Mouse (Mus musculus): Measurements from ENCODE around the gene Tmem200a. TPM values are rescaled to one million over a fixed set of nuclear protein-coding genes. Genes with fewer than 3 reads are reported as not detected.

The Tmem200a gene
- polyA plus RNA-seq, 1 experiment from 2014 or later: 34.3 TPM

DNA sequence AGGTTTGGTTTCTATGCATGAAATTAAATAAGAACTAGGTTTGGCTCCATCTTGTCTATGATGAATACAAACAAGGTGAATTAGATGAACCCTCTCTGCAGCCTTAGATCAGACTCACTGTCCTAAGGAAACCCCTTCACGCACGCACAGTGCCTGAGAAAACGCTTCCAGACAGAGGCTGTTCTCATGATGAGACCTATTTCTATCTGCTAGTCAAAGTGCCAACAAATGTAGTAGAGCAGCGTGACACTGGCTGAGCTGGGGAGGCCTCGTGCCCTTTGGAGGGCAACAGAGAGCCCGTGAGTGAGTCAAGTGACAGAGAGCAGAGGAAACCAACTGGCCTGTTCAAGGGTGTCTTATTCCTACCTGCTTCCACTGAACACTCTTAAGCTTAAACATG lies 73.4 kb downstream of the Tmem200a start:
- no peak for ATAC-seq
- H3K9ac ChIP-seq (ENCODE audit: low read depth, low read length): no peak overlapping the region
- H3K36me3 ChIP-seq (ENCODE audit: control insufficient read depth, insufficient read depth, low read length): no peaks in the 10 kb centered on the region
- H3K27me3 ChIP-seq (ENCODE audit: control insufficient read depth, insufficient read depth, low read depth, low read length): no peaks in the 10 kb centered on the region
- no peak overlapping the region for H3K4me2 ChIP-seq (ENCODE audit: low read length)
- no peaks in the 10 kb centered on the region for H3K9me3 ChIP-seq (replicated peaks; ENCODE audit: control insufficient read depth, low read length, poor library complexity, severe bottlenecking)
- WGBS: 89% methylated on average over 6 of the region's 6 CpGs
- H3K4me3 ChIP-seq (ENCODE audit: low read depth, low read length): no peak overlapping the region
- H3K27ac ChIP-seq (ENCODE audit: low read length): no peak overlapping the region
- no peaks in the 10 kb centered on the region for H3K4me1 ChIP-seq (ENCODE audit: control insufficient read depth, insufficient read depth, low read length)

DNA sequence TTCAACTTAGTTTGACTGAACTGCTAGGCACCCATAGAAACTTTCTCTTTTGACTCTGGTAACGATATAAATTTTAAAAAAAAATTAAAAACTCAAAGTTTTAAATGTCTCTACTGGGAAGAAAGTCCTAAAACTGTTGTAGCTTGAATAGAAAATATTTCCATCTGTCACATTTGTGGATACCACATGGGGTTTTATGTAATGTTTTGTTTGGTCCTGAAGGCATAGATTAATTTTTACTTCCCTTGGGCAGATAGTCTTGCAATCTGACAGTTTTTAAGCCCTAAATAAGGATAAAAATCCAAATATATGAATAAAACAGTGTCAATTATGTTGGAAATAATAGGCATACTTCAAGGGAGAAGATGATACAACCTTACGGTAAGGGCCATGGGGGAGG lies 78.0 kb downstream of the Tmem200a start:
- H3K9me3 ChIP-seq (replicated peaks; ENCODE audit: control insufficient read depth, low read length, poor library complexity, severe bottlenecking): no peaks in the 10 kb centered on the region
- no peaks in the 10 kb centered on the region for H3K27me3 ChIP-seq (ENCODE audit: control insufficient read depth, insufficient read depth, low read depth, low read length)
- H3K9ac ChIP-seq (ENCODE audit: low read depth, low read length): no peak overlapping the region
- H3K4me1 ChIP-seq (ENCODE audit: control insufficient read depth, insufficient read depth, low read length): no peaks in the 10 kb centered on the region
- no peak for ATAC-seq
- no peaks in the 10 kb centered on the region for H3K36me3 ChIP-seq (ENCODE audit: control insufficient read depth, insufficient read depth, low read length)
- WGBS: 88% methylated on average over 2 of the region's 2 CpGs
- no peak overlapping the region for H3K4me3 ChIP-seq (ENCODE audit: low read depth, low read length)
- no peak overlapping the region for H3K4me2 ChIP-seq (ENCODE audit: low read length)
- no peak overlapping the region for H3K27ac ChIP-seq (ENCODE audit: low read length)

DNA sequence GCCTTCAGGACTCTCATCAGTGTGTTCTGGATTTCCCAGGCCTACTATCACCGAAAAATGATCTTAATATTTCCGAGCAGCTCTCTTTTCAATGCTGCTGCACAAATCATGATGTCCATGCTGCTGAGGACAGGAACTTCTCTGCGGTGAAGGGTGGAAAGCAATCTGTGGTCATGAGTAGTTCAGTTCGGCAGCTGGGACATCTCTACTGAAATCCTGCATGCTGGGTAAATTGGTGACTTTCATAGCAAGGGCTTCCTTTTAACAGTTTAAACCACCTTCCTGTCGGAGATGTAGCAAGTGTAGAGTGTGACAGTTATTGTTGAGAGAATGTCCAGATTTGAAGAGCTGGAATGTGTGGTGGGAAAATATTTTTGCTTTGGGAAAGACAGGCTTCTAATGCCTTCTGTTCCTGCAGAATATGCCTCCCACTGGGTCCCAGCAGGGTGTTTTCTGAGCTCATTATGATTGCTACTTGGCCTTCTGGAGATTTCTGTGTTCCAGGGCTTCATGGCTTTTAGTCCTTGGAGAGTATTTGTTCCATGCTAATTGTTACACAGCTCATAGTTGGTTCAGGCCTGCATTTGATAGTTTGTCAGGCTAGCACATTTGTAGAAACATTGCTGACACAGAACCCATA lies 79.4 kb downstream of the Tmem200a start:
- H3K4me2 ChIP-seq (ENCODE audit: low read length): no peak overlapping the region

DNA sequence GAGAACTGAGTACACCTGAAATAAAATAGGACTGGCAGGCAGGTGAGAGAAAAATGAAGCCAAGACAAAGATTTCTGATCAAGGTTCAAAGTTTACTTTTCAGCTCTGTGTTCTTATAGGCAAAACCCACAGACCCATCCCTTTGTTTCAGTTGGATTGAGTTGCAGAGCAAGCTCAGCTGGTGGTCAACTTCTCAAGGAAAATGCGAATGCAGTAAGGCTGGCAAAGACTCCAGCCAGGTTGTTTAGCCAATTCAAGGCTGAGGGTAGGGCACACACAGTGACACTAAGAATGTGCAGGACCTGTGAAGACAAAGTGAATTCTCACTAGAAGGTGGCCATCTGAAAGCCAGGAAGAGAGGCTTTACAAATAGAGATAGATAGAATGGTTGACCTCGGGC lies 94.8 kb downstream of the Tmem200a start:
- no peak overlapping the region for H3K27ac ChIP-seq (ENCODE audit: low read length)
- H3K4me1 ChIP-seq (ENCODE audit: control insufficient read depth, insufficient read depth, low read length): no peaks in the 10 kb centered on the region
- H3K36me3 ChIP-seq (ENCODE audit: control insufficient read depth, insufficient read depth, low read length): no peaks in the 10 kb centered on the region
- no peaks in the 10 kb centered on the region for H3K27me3 ChIP-seq (ENCODE audit: control insufficient read depth, insufficient read depth, low read depth, low read length)
- H3K9ac ChIP-seq (ENCODE audit: low read depth, low read length): no peak overlapping the region
- WGBS: 60% methylated on average over 2 of the region's 2 CpGs
- H3K4me3 ChIP-seq (ENCODE audit: low read depth, low read length): no peak overlapping the region
- H3K9me3 ChIP-seq (replicated peaks; ENCODE audit: control insufficient read depth, low read length, poor library complexity, severe bottlenecking): no peaks in the 10 kb centered on the region; the same call in 1 of the 2 replicates
- ATAC-seq: no peak
- H3K4me2 ChIP-seq (ENCODE audit: low read length): no peak overlapping the region

More for the DNA sequence above, 79.4 kb downstream of the Tmem200a start:
- 81% methylated on average over 5 of the region's 5 CpGs for WGBS
- no peak for ATAC-seq
- Histone ChIP-seq H3K27me3 (ENCODE audit: control insufficient read depth, insufficient read depth, low read depth, low read length) (no peaks in the 10 kb centered on the region), H3K4me3 (ENCODE audit: low read depth, low read length) (no peak overlapping the region), H3K9me3 (replicated peaks; ENCODE audit: control insufficient read depth, low read length, poor library complexity, severe bottlenecking) (no peaks in the 10 kb centered on the region), H3K27ac (ENCODE audit: low read length) (no peak overlapping the region), H3K4me1 (ENCODE audit: control insufficient read depth, insufficient read depth, low read length) (no peaks in the 10 kb centered on the region), H3K9ac (ENCODE audit: low read depth, low read length) (no peak overlapping the region), H3K36me3 (ENCODE audit: control insufficient read depth, insufficient read depth, low read length) (no peaks in the 10 kb centered on the region)

DNA sequence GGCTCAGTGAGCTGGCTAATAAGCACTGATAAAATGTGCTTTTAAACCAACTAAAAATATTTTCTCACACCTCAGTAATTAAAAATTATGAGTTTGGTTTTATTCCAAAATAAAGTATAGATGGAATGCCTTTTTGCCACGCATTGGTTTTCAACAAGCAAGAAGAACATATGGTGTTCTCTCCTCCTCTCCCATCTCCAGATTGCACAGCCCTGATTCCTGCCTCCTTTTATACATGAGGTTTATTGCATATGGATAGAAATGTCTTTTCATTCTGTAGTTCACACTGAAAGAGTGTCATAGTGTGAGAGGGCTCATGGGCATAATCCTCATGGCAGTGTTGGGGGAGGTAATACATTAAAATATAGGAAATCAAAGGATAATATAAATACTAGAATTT lies 96.2 kb downstream of the Tmem200a start:
- 73% methylated on average over 1 of the region's 1 CpGs for WGBS
- Histone ChIP-seq H3K4me2 (ENCODE audit: low read length) (no peak overlapping the region), H3K9me3 (replicated peaks; ENCODE audit: control insufficient read depth, low read length, poor library complexity, severe bottlenecking) (no peaks in the 10 kb centered on the region; the same call in 1 of the 2 replicates), H3K27ac (ENCODE audit: low read length) (no peak overlapping the region), H3K4me3 (ENCODE audit: low read depth, low read length) (no peak overlapping the region), H3K36me3 (ENCODE audit: control insufficient read depth, insufficient read depth, low read length) (no peaks in the 10 kb centered on the region), H3K4me1 (ENCODE audit: control insufficient read depth, insufficient read depth, low read length) (no peaks in the 10 kb centered on the region), H3K27me3 (ENCODE audit: control insufficient read depth, insufficient read depth, low read depth, low read length) (no peaks in the 10 kb centered on the region), H3K9ac (ENCODE audit: low read depth, low read length) (no peak overlapping the region)
- no peak for ATAC-seq

DNA sequence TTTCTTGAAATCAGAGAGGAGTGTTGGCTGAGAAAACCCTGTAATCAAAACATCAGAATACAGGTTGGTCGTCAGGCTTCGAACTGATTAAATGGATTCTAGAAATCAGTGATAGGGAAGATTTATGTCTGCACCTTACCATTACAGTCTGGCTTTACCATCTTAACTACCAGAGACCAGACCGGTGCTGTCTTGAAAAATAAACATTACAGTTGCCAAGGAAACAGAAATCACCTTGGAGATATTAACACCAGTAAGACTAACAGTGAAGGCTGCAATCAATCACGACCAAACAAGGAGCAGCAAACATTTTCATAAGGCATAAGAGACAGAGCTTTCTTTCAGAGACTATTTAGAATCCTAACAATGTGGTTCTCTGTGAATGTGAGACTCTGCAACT lies 116.0 kb downstream of the Tmem200a start:
- Histone ChIP-seq H3K27ac (ENCODE audit: low read length) (no peak overlapping the region), H3K4me2 (ENCODE audit: low read length) (no peak overlapping the region), H3K4me1 (ENCODE audit: control insufficient read depth, insufficient read depth, low read length) (peaks cover 6% of the 10 kb centered on the region; the same call in 1 of the 2 replicates), H3K36me3 (ENCODE audit: control insufficient read depth, insufficient read depth, low read length) (no peaks in the 10 kb centered on the region), H3K9me3 (replicated peaks; ENCODE audit: control insufficient read depth, low read length, poor library complexity, severe bottlenecking) (0 out of 2 replicates have a peak, but pooled peaks cover 4% of the 10 kb centered on the region), H3K9ac (ENCODE audit: low read depth, low read length) (no peak overlapping the region), H3K4me3 (ENCODE audit: low read depth, low read length) (no peak overlapping the region), H3K27me3 (ENCODE audit: control insufficient read depth, insufficient read depth, low read depth, low read length) (no peaks in the 10 kb centered on the region)
- 53% methylated on average over 4 of the region's 4 CpGs for WGBS
- peak; percentile 42; the same call in 1 of the 2 replicates for ATAC-seq

DNA sequence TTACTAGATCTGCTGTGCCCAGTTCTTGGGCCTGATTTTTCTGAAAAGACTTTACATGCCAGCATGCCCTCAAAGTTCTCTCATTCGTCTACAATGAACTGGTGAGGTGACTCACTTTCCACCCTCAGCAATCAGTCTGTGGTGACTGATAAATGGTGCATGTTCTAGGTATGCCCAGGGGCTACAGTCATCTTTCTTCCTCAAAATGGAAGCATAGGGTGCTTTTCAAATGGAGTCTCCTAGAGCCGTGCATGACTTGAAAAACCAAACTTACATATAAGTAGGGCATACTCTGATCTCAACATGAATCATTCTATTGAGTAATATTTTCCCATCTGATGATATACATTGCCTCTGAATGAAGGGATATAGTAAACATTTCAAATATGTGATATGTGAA lies 117.8 kb downstream of the Tmem200a start:
- H3K36me3 ChIP-seq (ENCODE audit: control insufficient read depth, insufficient read depth, low read length): no peaks in the 10 kb centered on the region
- H3K9me3 ChIP-seq (replicated peaks; ENCODE audit: control insufficient read depth, low read length, poor library complexity, severe bottlenecking): 0 out of 2 replicates have a peak, but pooled peaks cover 2% of the 10 kb centered on the region
- H3K27ac ChIP-seq (ENCODE audit: low read length): no peak overlapping the region
- no peaks in the 10 kb centered on the region for H3K27me3 ChIP-seq (ENCODE audit: control insufficient read depth, insufficient read depth, low read depth, low read length)
- H3K4me3 ChIP-seq (ENCODE audit: low read depth, low read length): no peak overlapping the region
- no peak overlapping the region for H3K9ac ChIP-seq (ENCODE audit: low read depth, low read length)
- ATAC-seq: no peak
- H3K4me1 ChIP-seq (ENCODE audit: control insufficient read depth, insufficient read depth, low read length): peaks cover 6% of the 10 kb centered on the region; the same call in 1 of the 2 replicates
- 91% methylated on average over 2 of the region's 2 CpGs for WGBS
- H3K4me2 ChIP-seq (ENCODE audit: low read length): no peak overlapping the region

DNA sequence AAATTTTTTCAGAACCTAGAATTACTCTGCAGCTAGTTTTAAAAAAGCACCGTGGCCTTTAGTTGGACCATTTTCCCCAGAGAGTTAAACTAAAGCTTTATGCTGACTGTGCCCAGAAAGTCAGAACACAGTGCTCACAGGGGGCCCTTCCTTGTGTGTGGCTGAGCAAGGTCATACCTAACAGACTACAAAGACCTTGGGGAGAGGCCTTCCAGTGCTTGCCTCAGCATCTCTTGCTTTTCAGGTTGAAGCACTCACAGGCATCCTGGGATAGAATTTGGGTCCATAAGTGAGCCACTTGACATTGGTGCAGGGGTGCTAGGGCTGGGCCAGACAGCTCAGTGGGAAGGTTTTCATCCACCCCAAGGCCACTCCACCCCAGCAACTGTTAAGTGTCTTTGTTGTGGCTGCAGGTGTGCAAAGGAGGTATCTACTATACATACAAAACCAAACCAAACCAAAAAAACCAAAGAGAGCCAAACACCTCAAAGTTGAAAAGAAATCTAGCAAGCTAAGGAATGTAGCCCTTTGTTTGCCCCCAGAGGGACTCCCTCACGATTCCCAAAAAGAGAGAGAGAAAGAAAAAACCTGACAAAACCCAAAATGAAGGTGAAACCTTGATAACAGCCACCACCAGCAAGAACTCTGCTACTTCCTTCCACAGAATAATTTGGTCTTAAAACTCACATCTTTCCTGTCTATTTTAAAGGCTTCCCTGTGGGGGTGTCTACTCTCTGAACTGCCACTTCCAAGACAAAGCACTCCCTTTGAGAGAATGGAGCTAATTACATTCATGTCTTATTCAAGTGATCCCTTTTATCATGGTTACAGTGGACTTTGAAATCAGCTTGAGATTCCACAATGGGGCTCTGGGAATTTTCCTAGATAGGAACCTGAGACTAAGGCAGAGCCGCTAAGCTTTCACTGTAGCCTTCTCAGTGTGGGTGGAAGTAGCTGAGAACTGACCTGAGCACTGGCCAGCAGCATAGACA lies 119.8 kb downstream of the Tmem200a start:
- 0 out of 2 replicates have a peak, but pooled peaks cover 2% of the 10 kb centered on the region for H3K9me3 ChIP-seq (replicated peaks; ENCODE audit: control insufficient read depth, low read length, poor library complexity, severe bottlenecking)
- peaks cover 6% of the 10 kb centered on the region; the same call in 1 of the 2 replicates for H3K4me1 ChIP-seq (ENCODE audit: control insufficient read depth, insufficient read depth, low read length)
- H3K4me2 ChIP-seq (ENCODE audit: low read length): no peak overlapping the region
- H3K27me3 ChIP-seq (ENCODE audit: control insufficient read depth, insufficient read depth, low read depth, low read length): no peaks in the 10 kb centered on the region
- no peak overlapping the region for H3K9ac ChIP-seq (ENCODE audit: low read depth, low read length)
- no peaks in the 10 kb centered on the region for H3K36me3 ChIP-seq (ENCODE audit: control insufficient read depth, insufficient read depth, low read length)
- WGBS: 32% methylated on average over 3 of the region's 3 CpGs
- H3K27ac ChIP-seq (ENCODE audit: low read length): no peak overlapping the region
- H3K4me3 ChIP-seq (ENCODE audit: low read depth, low read length): no peak overlapping the region
- ATAC-seq: no peak

Data from midbrain, embryonic 16.5 days (tissue).